Mouse (Mus musculus): Measurements from ENCODE around the gene Capn10.

Capn10 gene

DNA sequence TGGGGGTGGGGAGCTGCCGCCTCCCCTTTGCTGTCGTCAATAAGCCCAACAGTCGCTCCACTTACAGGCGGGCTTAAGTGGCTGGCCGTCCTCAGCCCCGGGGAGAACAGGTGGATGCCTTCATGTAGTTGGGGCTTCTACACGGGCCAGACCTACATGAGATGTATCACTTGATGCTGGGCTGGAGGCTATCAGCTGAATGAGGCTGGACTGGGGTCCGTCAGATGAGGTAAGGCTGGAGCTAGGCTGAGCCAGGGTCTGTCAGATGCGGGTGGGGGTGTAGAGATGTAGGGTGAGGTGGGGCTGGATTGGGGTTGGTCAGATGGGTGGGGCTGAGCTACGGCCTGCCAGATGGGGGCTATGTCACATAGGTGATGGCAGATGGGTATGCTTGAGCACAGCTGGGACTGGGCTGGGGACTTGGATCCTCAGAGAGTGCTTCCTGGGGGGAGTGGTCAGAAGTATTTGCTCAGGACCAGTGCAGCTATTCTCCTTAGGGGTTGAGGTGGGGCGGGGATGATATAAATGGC is 45.0 kb downstream of the Capn10 start:
- peak; percentile 25 to 35 for DNase-seq

DNA sequence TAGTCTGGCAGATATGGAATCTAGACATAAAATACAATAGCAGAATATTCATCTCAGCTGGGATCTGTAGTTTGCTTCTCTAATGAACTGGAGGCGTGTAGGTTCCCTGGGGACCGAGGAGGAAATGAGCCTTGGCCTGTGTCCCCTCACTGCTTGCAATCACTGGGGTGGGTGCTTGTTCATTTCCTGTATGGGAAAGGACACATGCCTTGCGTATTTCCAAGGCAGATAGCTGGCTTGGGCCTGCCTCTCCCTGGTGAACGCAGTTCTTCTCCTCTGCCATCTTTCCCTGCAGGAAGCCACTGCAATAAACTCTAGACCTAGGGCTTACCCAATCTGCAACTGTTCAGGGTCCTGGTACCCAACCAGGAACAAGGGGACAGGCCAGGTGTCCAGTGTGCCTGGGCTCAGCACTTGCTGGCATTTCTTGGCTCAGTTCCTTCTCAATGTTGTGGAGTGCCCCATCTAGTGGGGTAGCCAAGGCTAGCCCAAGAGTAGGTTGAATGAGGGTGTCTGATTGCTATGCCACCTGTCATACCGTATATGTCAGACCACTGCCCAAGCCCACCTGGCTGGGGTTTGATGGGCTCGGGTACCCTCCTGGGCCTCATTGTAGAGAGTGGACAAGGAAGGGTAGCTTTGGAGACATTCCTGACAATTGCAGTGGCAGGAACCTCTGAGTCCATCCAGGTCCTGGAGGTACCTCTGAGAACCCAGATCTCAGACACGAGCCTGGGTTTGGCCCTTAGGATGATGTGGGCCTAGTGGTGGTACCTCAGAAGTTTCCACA is 47.1 kb downstream of the Capn10 start:
- peak; percentile 72 to 79 for DNase-seq

DNA sequence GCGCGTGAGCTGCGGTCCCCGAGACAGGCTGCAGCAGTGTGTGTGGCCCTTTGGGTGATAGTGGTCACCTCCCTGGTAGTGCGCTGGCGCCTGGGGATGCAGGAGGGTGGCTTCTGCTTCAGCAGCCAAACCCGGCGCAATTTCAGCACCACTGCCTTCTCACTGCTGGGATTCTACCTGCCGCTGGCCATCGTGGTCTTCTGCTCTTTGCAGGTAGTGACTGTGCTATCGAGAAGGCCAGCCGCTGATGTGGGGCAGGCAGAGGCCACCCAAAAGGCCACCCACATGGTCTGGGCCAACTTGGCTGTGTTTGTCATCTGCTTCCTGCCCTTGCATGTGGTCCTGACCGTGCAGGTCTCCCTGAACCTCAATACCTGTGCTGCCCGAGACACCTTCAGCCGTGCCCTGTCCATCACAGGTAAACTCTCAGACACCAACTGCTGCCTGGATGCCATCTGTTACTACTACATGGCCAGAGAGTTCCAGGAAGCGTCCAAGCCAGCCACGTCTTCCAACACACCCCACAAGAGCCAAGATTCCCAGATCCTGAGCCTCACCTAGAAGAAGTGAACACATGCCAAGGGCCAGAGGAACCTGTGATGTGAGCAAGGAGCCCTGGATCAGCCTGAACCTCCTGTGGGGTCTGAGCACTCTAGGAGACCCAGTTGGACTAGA is 48.9 kb downstream of the Capn10 start:
- DNase-seq, result no peak

DNA sequence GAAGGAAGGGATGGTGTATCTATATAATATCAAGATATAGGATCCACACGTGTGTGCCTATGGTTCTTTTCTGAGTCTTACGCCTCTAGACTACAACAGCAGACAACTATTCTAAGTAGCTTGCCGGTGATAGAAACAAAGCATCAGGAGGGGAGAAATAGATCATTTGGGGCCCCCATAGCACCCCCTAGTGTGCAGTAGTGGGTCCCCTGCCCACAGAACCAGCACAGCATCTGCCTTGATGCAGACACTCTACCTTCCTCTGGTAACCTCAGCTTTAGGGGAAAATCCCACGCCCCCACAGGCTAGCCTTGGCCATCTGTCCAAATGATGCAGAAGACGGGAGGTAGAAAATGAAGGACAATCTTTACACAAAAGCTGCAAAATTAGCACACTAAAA is 50.8 kb downstream of the Capn10 start:
- DNase-seq, result no peak

DNA sequence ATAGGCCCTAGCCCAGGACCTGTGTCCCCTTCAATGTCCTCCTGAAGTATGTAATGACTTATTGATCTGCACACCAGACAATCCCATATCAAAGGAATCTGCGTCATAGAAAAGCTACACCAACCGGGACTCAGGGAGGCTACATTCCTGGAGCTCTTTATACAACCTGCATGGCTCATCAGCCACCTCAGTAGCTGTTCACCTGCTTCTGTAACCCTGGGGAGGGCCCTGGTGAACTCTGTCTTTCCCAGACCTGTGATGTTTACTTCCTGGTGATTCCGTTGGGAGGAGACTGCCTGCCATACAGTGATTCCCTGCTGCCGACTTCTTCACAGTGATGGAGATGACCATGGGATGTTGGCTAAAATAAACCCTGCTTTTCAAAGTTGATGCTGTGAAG is 54.7 kb downstream of the Capn10 start:
- DNase-seq, result no peak

DNA sequence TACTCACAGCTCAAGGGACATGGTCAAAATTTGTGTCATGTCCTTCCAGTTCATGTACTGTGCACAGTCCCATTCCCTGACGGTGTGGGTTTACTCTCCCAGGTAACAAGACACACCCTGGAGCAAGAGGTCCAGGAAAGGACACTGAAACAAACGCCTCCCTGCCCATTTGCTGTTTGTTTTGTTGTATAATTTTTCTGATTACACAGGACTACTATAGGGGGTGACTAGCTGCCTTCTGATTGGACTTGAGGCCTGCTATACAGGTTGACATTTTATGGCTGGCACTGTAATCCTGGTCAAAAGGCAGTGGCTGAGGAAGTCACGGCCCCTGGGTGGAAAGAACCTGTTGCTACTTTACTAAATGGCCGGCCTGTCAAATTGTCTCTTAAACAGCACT is 55.7 kb downstream of the Capn10 start:
- no peak for DNase-seq

DNA sequence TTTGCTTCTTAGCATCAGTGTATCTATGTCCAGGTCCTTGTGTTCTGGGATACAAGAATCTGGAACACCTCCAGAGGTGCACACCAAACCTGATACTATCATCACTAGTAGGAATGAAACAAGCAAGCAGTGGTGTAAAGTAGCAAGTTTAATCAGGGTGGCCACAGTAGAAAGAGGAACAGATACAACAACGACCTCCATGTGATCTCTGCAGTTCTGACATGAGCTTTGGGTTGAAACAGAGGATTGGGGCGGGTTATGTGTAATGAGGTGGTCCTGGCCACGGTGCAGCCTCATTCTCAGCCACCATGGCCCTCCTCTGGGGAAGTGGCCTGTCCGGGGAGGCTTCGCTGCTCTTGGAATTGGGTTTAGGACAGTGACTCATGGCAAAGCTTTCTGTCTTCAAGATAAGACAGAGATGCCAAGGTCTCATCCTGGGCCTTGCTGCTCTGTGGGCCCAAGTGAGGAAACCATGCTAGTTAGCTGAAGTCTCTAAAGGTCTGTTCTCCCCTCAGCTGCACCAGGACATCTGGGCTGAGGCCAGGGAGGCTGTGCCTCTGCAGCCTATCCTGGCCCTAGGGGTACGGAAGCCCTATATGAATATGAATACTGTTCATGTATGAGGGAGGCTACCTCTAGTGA is 58.2 kb downstream of the Capn10 start:
- DNase-seq, result no peak

DNA sequence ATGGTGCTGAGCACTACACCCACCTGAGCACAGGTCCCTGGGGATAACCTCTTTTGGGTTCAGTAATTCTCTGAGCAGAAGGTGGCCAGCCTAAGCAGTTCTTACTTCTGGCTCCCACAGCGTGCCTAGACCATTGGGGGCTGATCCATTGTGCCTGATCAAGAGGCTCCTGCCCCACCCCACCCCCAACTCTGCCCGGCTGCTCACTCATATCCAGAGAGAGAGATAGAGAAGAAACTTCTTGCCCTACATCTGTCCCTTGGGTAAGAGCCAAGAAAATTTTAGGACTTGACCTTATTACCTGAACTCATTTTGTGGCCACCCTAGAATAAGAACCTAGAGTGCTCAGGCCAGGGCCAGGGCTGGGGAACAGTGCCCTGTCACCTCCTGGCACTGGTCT is 58.7 kb downstream of the Capn10 start:
- no peak for DNase-seq

All from kidney, postnatal 4 days (tissue).